Mouse (Mus musculus): ENCODE measurements at regions not wholly inside any gene's neighbourhood (a gene's known extent, or its start where the extent isn't known, plus 50 kb on each side); places are given as distances from the start of the nearest gene placed in this dataset.
A peak's percentile ranks its signal among the peaks of the same experiment; 100 is the strongest.

DNA sequence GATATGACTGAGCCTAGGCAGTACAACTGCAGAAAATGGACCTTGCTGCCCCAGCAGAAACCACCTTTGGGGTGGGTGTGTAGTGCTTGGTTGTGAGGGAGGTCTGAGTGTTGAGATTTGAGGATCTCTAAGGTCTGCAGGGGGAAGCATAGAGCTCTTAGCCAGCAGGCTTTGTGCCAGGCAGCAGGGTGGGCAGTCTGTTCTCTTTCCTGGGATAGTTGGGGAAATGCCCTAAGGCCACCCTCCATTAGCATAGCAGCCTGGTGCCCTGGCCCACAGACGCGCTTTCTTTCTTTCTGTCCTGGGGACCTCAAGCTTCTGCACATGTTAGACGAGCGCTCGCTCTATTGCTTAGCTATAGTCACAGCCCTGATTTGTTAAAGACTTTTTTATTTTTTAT lies 91.4 kb upstream of the Eef2kmt start:
- ATAC-seq (replicated peaks; ENCODE audit: low FRiP score, poor library complexity, severe bottlenecking): no peak

DNA sequence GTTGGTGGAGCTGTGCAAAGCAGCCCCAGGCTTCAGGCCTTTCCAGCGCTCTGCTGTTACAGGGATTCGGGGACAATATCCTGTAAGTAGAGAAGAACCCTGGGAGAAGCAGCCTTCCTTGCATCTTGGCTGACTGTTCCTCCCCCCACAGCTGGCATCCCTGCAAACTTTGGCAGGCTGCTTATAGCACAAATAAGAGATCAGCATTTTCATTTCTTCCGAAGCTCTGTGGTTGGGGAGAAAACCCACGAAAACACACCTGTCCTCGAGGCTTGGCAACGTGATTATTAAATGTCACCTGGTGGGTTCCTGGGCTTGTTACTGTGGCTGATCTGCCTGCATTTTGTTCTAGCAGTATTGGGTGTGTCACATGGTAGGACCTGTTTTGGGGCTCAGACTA lies 86.5 kb upstream of the Eef2kmt start:
- no peak for ATAC-seq (replicated peaks; ENCODE audit: low FRiP score, poor library complexity, severe bottlenecking)

DNA sequence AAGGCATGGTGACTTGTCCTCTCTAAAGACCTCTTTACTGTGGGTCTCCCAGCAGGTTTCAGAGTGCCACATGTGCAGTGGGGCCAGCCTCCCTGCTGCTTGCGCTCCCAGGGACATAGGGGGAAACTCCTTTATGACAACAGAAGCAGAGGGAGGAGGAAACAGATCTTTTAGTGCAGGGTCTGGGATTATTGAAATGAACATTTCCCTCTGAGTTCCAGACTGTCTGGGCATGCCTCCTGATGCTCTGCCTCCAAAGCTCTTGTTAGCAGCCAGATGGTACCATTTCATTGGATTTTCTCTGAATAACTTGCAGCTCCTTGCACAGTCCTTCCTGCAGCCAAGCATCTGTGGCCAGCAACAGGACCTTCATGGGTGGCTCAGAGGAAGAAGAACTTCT lies 60.5 kb upstream of the Eef2kmt start:
- no peak for ATAC-seq (replicated peaks; ENCODE audit: low FRiP score, poor library complexity, severe bottlenecking)

DNA sequence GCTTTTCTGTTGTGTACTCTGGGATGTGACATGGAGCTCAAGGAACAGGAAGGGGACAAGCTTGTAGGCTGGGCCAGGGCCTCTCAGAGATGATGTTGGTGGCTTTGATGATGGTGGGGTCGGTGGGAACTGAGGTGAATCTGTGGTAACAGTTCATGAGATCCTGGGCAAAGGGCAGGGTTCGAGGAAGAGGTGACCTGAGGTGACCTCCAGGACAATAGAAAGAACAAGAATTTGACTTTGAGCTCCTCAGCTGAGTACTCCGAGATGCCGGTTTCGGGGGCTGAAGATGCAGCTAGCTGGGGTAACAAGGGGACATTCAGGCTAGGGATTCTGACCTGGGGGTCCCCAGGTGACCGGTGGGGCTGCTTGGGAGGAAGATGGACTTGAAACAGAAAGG lies 57.5 kb upstream of the Eef2kmt start:
- no peak for ATAC-seq (replicated peaks; ENCODE audit: low FRiP score, poor library complexity, severe bottlenecking)

DNA sequence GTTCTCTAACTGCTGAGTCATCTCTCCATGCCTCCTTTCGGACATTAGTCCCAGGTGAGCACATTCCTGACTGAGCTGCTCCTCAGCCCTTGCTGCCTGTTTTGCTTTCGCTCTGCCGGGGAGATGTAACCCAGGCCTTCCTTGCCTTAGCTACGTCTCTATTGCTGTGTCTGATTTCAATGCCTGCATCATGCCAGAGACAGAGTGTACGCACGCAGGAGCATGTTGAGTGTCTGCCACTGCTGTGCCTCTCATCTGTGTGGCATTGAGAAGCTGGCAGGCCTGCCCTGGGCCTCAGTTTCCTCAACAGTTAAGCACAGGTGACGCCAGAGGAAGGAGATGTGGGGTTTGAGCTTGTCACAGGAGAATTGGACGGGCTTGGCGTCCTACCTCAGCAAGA lies 55.7 kb upstream of the Eef2kmt start:
- ATAC-seq (replicated peaks; ENCODE audit: low FRiP score, poor library complexity, severe bottlenecking): no peak

DNA sequence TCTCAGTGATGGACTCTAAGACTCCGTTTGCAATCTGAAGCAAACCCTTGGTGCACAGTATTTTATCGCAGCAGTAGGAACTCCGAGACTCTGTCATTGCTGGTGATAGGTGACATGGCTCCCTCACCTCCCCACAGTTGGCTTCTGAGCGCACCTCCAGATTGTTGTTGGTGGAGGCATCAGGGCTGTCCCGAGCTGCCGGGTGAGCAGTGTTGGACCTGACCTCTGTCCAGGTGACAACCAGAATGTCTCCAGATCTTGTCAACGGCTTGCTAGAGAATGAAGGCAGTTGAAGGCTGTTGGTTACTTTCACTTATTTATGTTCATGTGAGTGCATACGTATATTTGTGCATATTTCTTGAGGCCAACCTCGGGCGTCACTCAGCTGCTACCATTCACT lies 55.0 kb upstream of the Eef2kmt start:
- no peak for ATAC-seq (replicated peaks; ENCODE audit: low FRiP score, poor library complexity, severe bottlenecking)

DNA sequence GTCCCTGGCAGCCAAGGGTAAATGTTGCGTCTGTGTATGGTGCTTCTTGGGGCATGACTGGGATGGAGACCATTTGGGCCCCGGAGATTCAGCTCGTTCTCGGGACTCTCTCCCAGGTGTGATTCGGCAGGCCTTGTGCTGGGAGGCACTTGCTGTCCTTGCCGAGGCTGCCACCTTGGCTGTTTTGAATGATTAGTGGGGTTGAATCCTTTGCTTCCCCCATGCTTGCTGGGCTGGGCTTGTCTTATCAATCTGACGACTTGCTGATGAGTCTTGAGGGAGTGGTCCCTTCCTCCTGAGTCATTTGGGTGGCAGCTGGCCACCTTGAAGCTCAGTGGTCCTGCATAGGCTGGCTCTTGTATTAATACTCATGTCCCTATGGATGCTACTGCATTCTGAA lies 52.0 kb upstream of the Eef2kmt start:
- ATAC-seq (replicated peaks; ENCODE audit: low FRiP score, poor library complexity, severe bottlenecking): no peak

DNA sequence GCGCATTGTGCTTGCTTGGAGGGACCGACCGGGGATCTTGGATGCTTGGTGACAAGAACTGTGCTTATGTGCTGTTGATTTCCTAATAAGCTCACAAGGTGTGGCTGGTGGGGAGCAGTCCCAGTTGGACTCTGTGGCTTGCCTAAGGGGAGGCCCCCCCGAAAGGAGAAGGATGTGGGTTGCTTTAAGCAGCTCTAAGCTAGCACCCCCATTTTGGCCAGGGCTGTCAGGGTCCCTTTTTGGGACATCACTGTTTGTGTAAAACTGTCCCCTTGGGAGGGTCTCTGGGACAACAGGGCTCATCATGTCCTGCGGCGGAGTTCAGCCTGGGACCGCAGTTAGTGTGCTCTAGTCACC lies 51.4 kb upstream of the Eef2kmt start:
- ATAC-seq (replicated peaks; ENCODE audit: low FRiP score, poor library complexity, severe bottlenecking): no peak

DNA sequence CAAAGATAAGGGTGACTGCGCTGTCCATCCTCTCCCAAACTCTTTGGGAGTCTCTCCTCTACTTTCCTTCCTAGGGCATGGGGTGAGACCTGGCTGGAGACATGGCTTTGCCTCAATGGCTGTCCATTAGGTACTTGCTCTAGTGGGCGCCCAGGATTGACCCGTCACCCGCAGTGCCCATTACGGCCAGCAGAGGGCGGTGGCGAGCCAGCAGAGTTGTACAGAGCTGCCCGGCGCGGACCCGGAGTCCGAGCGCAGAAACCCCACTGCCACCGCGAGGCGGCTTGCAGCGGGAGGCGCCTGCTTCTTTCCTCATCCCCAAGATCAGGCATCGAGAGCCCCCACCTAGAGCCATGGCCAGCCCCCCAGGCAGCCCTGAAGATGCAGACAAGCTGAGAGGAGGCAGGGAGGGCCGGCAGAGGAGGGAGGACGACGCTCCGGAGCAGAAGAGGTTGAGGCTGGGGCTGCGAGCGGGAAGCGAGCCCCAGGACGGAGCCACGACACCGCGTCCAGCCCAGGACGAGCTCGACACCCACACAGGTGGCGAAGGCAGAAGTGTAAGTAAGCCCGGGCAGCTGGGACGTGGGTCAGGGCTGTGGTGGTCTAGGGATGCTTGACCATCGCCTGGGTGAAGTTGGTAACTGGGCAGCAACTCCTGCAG lies 50.9 kb upstream of the Eef2kmt start:
- peak; percentile 83 for ATAC-seq (replicated peaks; ENCODE audit: low FRiP score, poor library complexity, severe bottlenecking)
